Mouse (Mus musculus): ENCODE measurements at regions not wholly inside any gene's neighbourhood (a gene's known extent, or its start where the extent isn't known, plus 50 kb on each side); places are given as distances from the start of the nearest gene placed in this dataset.

GRCm38 (mm10) chr8:41472233-41472632 lies 55.4 kb upstream of the Frg1 start:
- H3K27me3 ChIP-seq (ENCODE audit: insufficient read depth, low read length): no peaks in the 10 kb centered on the region
- H3K4me3 ChIP-seq (ENCODE audit: low read depth, low read length): no peak overlapping the region
- ATAC-seq (no peak), DNase-seq (no peak)
- H3K27ac ChIP-seq (ENCODE audit: low read depth): no peak overlapping the region
- no peak overlapping the region for H3K4me2 ChIP-seq (ENCODE audit: low read depth, low read length)
- H3K9ac ChIP-seq (replicated peaks): no peak overlapping the region
- no peaks in the 10 kb centered on the region for H3K36me3 ChIP-seq (replicated peaks; ENCODE audit: insufficient read depth, low read length)
- WGBS (ENCODE audit: insufficient replicate concordance): 90% methylated on average over 3 of the region's 3 CpGs
- no peaks in the 10 kb centered on the region for H3K4me1 ChIP-seq (ENCODE audit: insufficient read depth)
- no peaks in the 10 kb centered on the region for H3K9me3 ChIP-seq (ENCODE audit: low read length)
- no peak for TF ChIP-seq EP300 (IDR thresholded peaks at IDR 0.05; ENCODE audit: low read depth)

Data from liver, postnatal 0 days (tissue).